Mouse (Mus musculus) embryo, embryonic 11.5 days (tissue): Measurements from ENCODE around the gene Hcn1.
"Not testable (repeated sequence)": the region's sequence is repeated elsewhere in the genome, so short reads cannot be mapped to it uniquely, and the experiment has no call there.

Experiments
- DNase-seq: peaks from one replicate; pipeline ENCODE4 v3.0.0-alpha.2; 2012; ENCODE audit warnings: low read depth, low spot score

The Hcn1 gene

GRCm38 (mm10) chr13:117858416-117858815 is 256.3 kb downstream of the Hcn1 start:
- DNase-seq: no peak

- DNase-seq: no peak
Measured at GRCm38 (mm10) chr13:117877787-117878186, 275.7 kb downstream of the Hcn1 start.

GRCm38 (mm10) chr13:117880471-117881225 is 278.5 kb downstream of the Hcn1 start:
- no peak for DNase-seq

GRCm38 (mm10) chr13:117892076-117892475 is 290.0 kb downstream of the Hcn1 start:
- no peak for DNase-seq

- DNase-seq: no peak
Measured at GRCm38 (mm10) chr13:117898052-117898451, 295.9 kb downstream of the Hcn1 start.

- no peak for DNase-seq
Measured at GRCm38 (mm10) chr13:117907801-117908200, 305.7 kb downstream of the Hcn1 start.

GRCm38 (mm10) chr13:117929734-117930133 is 327.6 kb downstream of the Hcn1 start:
- DNase-seq: no peak

- DNase-seq: no peak
Measured at GRCm38 (mm10) chr13:117931746-117932145, 329.6 kb downstream of the Hcn1 start.

GRCm38 (mm10) chr13:117938761-117939160 is 336.6 kb downstream of the Hcn1 start:
- DNase-seq: no peak

GRCm38 (mm10) chr13:117940536-117941280 is 338.6 kb downstream of the Hcn1 start:
- no peak for DNase-seq

GRCm38 (mm10) chr13:117946843-117947242 is 344.7 kb downstream of the Hcn1 start:
- DNase-seq: no peak

- no peak for DNase-seq
Measured at GRCm38 (mm10) chr13:117947704-117948376, 345.7 kb downstream of the Hcn1 start.

GRCm38 (mm10) chr13:117958496-117959421 is 356.6 kb downstream of the Hcn1 start:
- no peak for DNase-seq

- no peak for DNase-seq
Measured at GRCm38 (mm10) chr13:117964620-117965019, 362.5 kb downstream of the Hcn1 start.

- no peak for DNase-seq
Measured at GRCm38 (mm10) chr13:117975382-117975781, 373.3 kb downstream of the Hcn1 start.

GRCm38 (mm10) chr13:117975823-117976222 is 373.7 kb downstream of the Hcn1 start:
- DNase-seq: no peak

- DNase-seq: no peak
Measured at GRCm38 (mm10) chr13:117984339-117984738, 382.2 kb downstream of the Hcn1 start.

- no peak for DNase-seq
Measured at GRCm38 (mm10) chr13:117999767-118000488, 397.8 kb downstream of the Hcn1 start.

GRCm38 (mm10) chr13:118000538-118000937 is 398.4 kb downstream of the Hcn1 start:
- DNase-seq: no peak

- DNase-seq: no peak
Measured at GRCm38 (mm10) chr13:118021176-118021575, 419.1 kb downstream of the Hcn1 start.

GRCm38 (mm10) chr13:118022891-118023290 is 420.8 kb downstream of the Hcn1 start:
- DNase-seq: not testable (repeated sequence)
